Mouse (Mus musculus): Measurements from ENCODE around the gene Ubtd2.

GRCm38 (mm10) chr11:32535646-32536045 lies 80.5 kb downstream of the Ubtd2 start:
- no peak for TF ChIP-seq CTCF (IDR thresholded peaks at IDR 0.05; ENCODE audit: low read depth)
- TF ChIP-seq EP300 (optimal IDR thresholded peaks at IDR 0.05), result no peak

Data from stomach, postnatal 0 days (tissue).